Mouse (Mus musculus) limb, embryonic 11.5 days (tissue): Measurements from ENCODE around the gene Bcl9l. TPM values are rescaled to one million over a fixed set of nuclear protein-coding genes. Genes with fewer than 3 reads are reported as not detected.

Source experiments
- ATAC-seq: fragments of 200-750 bp; cut with Nextera tagmentation; 2 replicates; pipeline ENCODE4 v1.8.0; 2017; ENCODE audit warnings: low read depth; ENCODE audit not compliant: insufficient number of reproducible peaks, low FRiP score, low TSS enrichment
- DNase-seq: peaks from one replicate; pipeline ENCODE4 v3.0.0-alpha.2; 2015; ENCODE audit warnings: low spot score
- H3K27ac ChIP-seq: fragments of 300-500 bp; sonication (generic); replicated peaks from 2 replicates; pipeline ENCODE4 v1.5.1; 2014; ENCODE audit warnings: low read depth, mild to moderate bottlenecking, low read length
- H3K27me3 ChIP-seq: fragments of 300-500 bp; sonication (generic); 2 replicates; pipeline ENCODE4 v1.6.1; 2014; ENCODE audit warnings: mild to moderate bottlenecking, low read length, mixed read lengths; ENCODE audit not compliant: control insufficient read depth, insufficient read depth
- H3K36me3 ChIP-seq: fragments of 300-500 bp; sonication (generic); 2 replicates; pipeline ENCODE4 v1.6.1; 2014; ENCODE audit warnings: mild to moderate bottlenecking, low read length, moderate library complexity, mixed read lengths; ENCODE audit not compliant: control insufficient read depth, insufficient read depth
- H3K4me1 ChIP-seq: fragments of 300-500 bp; sonication (generic); 2 replicates; pipeline ENCODE4 v1.6.1; 2014; ENCODE audit warnings: low read length, mixed read lengths; ENCODE audit not compliant: control insufficient read depth, insufficient read depth
- H3K4me2 ChIP-seq: fragments of 300-500 bp; sonication (generic); 2 replicates; pipeline ENCODE4 v1.6.1; 2014; ENCODE audit warnings: low read depth, mild to moderate bottlenecking, moderate library complexity; ENCODE audit not compliant: severe bottlenecking
- H3K4me3 ChIP-seq: fragments of 300-500 bp; sonication (generic); 2 replicates; pipeline ENCODE4 v1.5.1; 2014; ENCODE audit warnings: low read depth, low read length
- H3K9ac ChIP-seq: fragments of 300-500 bp; sonication (generic); 2 replicates; pipeline ENCODE4 v1.6.1; 2014; ENCODE audit warnings: mild to moderate bottlenecking, low read length
- H3K9me3 ChIP-seq: fragments of 300-500 bp; sonication (generic); 2 replicates; pipeline ENCODE4 v1.6.1; 2016; ENCODE audit warnings: low read length; ENCODE audit not compliant: control insufficient read depth
- WGBS: fragments of 180-500 bp; shearing (Covaris S2); extraction: QIAGEN DNeasy Blood & Tissue Kit; methylation state at CpG from one replicate; pipeline ENCODE4 v1.1.7; 2014; 5-methylcytosine and 5-hydroxymethylcytosine counted together
- polyA plus RNA-seq: library from polyadenylated mRNA; unstranded; fragments of >200 nt; fragmentation: Nextera tagmentation; extraction: Ambion mirVana; gene quantifications from 2 replicates; pipeline ENCODE4 v1.2.1, GENCODE M21; 2014

Gene Bcl9l
- polyA plus RNA-seq, 1 experiment from 2014 or later, result 11.6 TPM

DNA sequence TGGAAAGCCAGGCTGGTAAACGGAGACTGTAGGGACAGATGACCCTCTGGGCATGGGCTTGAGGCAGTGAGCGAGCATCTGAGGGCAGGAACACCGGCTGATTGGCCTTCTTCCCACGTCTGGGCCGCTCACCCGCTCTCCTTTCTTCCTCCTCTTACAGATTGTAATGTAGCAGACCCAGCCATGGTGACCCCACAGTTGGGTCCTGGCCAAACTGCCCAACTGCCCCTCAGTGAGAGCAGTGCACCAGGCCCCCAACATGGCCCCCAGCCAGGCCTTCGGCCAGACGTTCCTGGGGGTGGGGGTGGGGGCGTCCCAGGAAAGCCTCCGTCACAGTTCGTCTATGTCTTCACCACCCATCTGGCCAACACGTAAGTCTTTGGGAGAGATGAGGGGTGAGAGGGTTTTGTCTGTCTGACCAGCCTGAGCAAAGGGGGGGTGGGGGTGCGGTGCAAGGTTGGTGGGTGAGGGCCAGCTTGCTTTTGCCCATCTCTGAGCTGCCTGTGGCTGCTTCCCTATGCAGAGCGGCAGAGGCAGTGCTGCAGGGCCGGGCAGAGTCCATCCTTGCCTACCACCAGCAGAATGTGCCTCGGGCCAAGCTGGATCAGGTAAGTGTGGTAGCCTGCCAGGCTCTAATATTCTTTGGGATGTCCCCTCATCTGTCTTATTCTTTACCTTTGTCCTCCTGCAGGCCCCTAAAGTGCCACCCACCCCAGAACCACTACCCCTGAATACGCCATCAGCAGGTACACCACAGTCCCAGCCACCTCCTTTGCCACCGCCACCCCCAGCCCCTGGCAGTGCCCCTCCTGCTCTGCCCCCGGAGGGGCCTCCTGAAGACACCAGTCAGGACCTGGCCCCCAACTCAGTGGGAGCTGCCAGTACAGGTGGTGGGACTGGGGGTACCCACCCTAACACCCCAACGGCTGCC lies 22.5 kb downstream of the Bcl9l start:
- no peak for ATAC-seq
- WGBS, result 76% methylated on average over 20 of the region's 20 CpGs
- H3K9me3 ChIP-seq, result no peaks in the 10 kb centered on the region
- H3K4me3 ChIP-seq, result no peak overlapping the region
- H3K27me3 ChIP-seq, result 0 out of 2 replicates have a peak, but pooled peaks cover 2% of the 10 kb centered on the region
- H3K4me2 ChIP-seq, result no peak overlapping the region
- H3K27ac ChIP-seq, result no peak overlapping the region
- peaks cover 20% of the 10 kb centered on the region for H3K36me3 ChIP-seq
- DNase-seq, result no peak
- H3K4me1 ChIP-seq, result peaks cover 30% of the 10 kb centered on the region
- H3K9ac ChIP-seq, result no peak overlapping the region

DNA sequence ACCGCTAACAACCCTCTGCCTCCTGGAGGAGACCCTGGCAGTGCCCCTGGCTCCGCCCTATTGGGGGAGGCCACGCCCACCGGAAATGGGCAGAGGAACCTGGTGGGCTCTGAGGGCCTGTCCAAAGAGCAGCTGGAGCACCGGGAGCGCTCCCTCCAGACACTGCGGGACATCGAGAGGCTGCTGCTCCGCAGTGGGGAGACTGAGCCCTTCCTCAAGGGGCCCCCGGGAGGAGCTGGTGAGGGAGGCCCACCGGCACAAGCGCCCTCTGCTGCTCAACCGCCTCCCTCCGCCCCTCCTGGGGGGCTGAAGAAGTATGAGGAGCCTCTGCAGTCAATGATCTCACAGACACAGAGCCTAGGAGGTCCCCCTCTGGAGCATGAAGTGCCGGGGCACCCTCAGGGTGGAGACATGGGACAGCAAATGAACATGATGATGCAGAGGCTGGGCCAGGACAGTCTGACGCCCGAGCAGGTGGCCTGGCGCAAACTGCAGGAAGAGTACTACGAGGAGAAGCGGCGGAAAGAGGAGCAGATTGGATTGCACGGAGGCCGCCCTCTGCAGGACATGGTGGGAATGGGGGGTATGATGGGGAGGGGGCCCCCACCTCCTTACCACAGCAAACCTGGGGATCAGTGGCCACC lies 23.3 kb downstream of the Bcl9l start:
- no peak overlapping the region for H3K4me3 ChIP-seq

GRCm38 (mm10) chr9:44506566-44506965 lies 23.9 kb downstream of the Bcl9l start:
- no peaks in the 10 kb centered on the region for H3K9me3 ChIP-seq
- ATAC-seq (no peak), DNase-seq (no peak)
- WGBS, result 97% methylated on average over 13 of the region's 13 CpGs
- H3K27ac ChIP-seq, result no peak overlapping the region
- H3K9ac ChIP-seq, result no peak overlapping the region
- 0 out of 2 replicates have a peak, but pooled peaks cover 2% of the 10 kb centered on the region for H3K27me3 ChIP-seq
- peaks cover 20% of the 10 kb centered on the region for H3K36me3 ChIP-seq
- no peak overlapping the region for H3K4me2 ChIP-seq
- no peak overlapping the region for H3K4me3 ChIP-seq
- peaks cover 16% of the 10 kb centered on the region for H3K4me1 ChIP-seq

More for the DNA sequence above, 23.3 kb downstream of the Bcl9l start:
- no peak overlapping the region for H3K4me2 ChIP-seq
- peaks cover 22% of the 10 kb centered on the region for H3K4me1 ChIP-seq
- no peak overlapping the region for H3K9ac ChIP-seq
- H3K27me3 ChIP-seq, result 0 out of 2 replicates have a peak, but pooled peaks cover 2% of the 10 kb centered on the region
- H3K36me3 ChIP-seq, result peaks cover 20% of the 10 kb centered on the region
- DNase-seq, result no peak
- WGBS, result 57% methylated on average over 23 of the region's 23 CpGs
- ATAC-seq, result no peak
- H3K9me3 ChIP-seq, result no peaks in the 10 kb centered on the region
- no peak overlapping the region for H3K27ac ChIP-seq

DNA sequence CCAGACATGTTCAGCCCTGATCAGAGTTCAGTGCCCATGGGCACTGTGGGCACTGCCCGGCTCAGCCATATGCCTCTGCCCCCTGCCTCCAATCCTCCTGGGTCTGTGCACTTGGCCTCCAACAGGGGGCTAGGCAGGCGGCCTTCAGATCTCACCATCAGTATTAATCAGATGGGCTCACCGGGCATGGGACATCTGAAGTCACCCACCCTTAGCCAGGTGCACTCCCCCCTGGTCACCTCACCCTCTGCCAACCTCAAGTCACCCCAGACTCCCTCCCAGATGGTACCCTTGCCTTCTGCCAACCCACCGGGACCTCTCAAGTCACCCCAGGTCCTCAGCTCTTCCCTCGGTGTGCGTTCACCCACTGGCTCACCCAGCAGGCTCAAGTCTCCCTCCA lies 24.7 kb downstream of the Bcl9l start:
- Histone ChIP-seq H3K4me2 (no peak overlapping the region), H3K4me1 (peaks cover 11% of the 10 kb centered on the region; the same call in 1 of the 2 replicates), H3K27ac (no peak overlapping the region), H3K4me3 (no peak overlapping the region), H3K9ac (no peak overlapping the region), H3K36me3 (peaks cover 20% of the 10 kb centered on the region), H3K9me3 (no peaks in the 10 kb centered on the region), H3K27me3 (0 out of 2 replicates have a peak, but pooled peaks cover 2% of the 10 kb centered on the region)
- no peak for DNase-seq
- ATAC-seq, result no peak
- WGBS, result 93% methylated on average over 6 of the region's 6 CpGs

- Histone ChIP-seq H3K4me1 (peaks cover 11% of the 10 kb centered on the region; the same call in 1 of the 2 replicates), H3K9me3 (no peaks in the 10 kb centered on the region), H3K36me3 (peaks cover 20% of the 10 kb centered on the region), H3K4me3 (no peak overlapping the region), H3K9ac (no peak overlapping the region), H3K27ac (no peak overlapping the region), H3K27me3 (0 out of 2 replicates have a peak, but pooled peaks cover 2% of the 10 kb centered on the region), H3K4me2 (no peak overlapping the region)
- DNase-seq (no peak), ATAC-seq (no peak)
- 83% methylated on average over 18 of the region's 18 CpGs for WGBS
Observed at GRCm38 (mm10) chr9:44508124-44508619, 25.5 kb downstream of the Bcl9l start.

- Histone ChIP-seq H3K4me2 (no peak overlapping the region), H3K4me1 (peaks cover 11% of the 10 kb centered on the region; the same call in 1 of the 2 replicates), H3K9me3 (no peaks in the 10 kb centered on the region), H3K27me3 (0 out of 2 replicates have a peak, but pooled peaks cover 2% of the 10 kb centered on the region), H3K4me3 (no peak overlapping the region), H3K9ac (no peak overlapping the region), H3K27ac (0 out of 2 replicates have a peak overlapping the region, but pooled peaks have one; percentile 1), H3K36me3 (peaks cover 20% of the 10 kb centered on the region)
- no peak for DNase-seq
- no peak for ATAC-seq
- WGBS, result 87% methylated on average over 19 of the region's 19 CpGs
Observed at GRCm38 (mm10) chr9:44508721-44509486, 26.3 kb downstream of the Bcl9l start.

- peak overlapping the region; percentile 48 for H3K4me2 ChIP-seq
- H3K27me3 ChIP-seq, result 0 out of 2 replicates have a peak, but pooled peaks cover 2% of the 10 kb centered on the region
- H3K4me1 ChIP-seq, result peaks cover 11% of the 10 kb centered on the region; the same call in 1 of the 2 replicates
- H3K9ac ChIP-seq, result no peak overlapping the region
- H3K36me3 ChIP-seq, result peaks cover 20% of the 10 kb centered on the region
- no peaks in the 10 kb centered on the region for H3K9me3 ChIP-seq
- 0 out of 2 replicates have a peak overlapping the region, but pooled peaks have one; percentile 8 for H3K4me3 ChIP-seq
- WGBS, result 14% methylated on average over 27 of the region's 27 CpGs
- DNase-seq (peak; percentile 86), ATAC-seq (no peak)
- 0 out of 2 replicates have a peak overlapping the region, but pooled peaks have one; percentile 1 for H3K27ac ChIP-seq
Observed at GRCm38 (mm10) chr9:44509487-44510354, 27.1 kb downstream of the Bcl9l start.
